Mouse (Mus musculus) G1E (cell line): ENCODE measurements at regions not wholly inside any gene's neighbourhood (a gene's known extent, or its start where the extent isn't known, plus 50 kb on each side); places are given as distances from the start of the nearest gene placed in this dataset.

Experiments used
- CTCF ChIP-seq: IDR thresholded peaks from 2 replicates; pipeline ENCODE4 v1.5.1; 2012; ENCODE audit warnings: low read depth, low read length, inconsistent platforms, mixed read lengths
- GATA1 ChIP-seq: IDR thresholded peaks from 2 replicates; pipeline ENCODE4 v1.6.1; 2012; ENCODE audit warnings: borderline replicate concordance, low read length, inconsistent platforms, mixed read lengths
- GATA2 ChIP-seq: IDR thresholded peaks from 2 replicates; pipeline ENCODE4 v1.6.1; 2012; ENCODE audit warnings: low read depth, low read length, inconsistent platforms, borderline replicate concordance
- POLR2AphosphoS5 ChIP-seq: IDR thresholded peaks from 2 replicates; pipeline ENCODE4 v1.6.1; 2012; ENCODE audit warnings: low read depth, low read length, inconsistent platforms; ENCODE audit not compliant: insufficient replicate concordance
- TAL1 ChIP-seq: conservative IDR thresholded peaks from 2 replicates; pipeline ENCODE4 v1.6.1; 2012; ENCODE audit warnings: low read depth, low read length, inconsistent platforms, mixed read lengths

GRCm38 (mm10) chr7:83433959-83434715, 150.6 kb upstream of the Tmc3 start:
- TF ChIP-seq CTCF = no peak
- TF ChIP-seq TAL1 = no peak
- TF ChIP-seq GATA1 = no peak
- TF ChIP-seq POLR2AphosphoS5 = no peak
- no peak for TF ChIP-seq GATA2
